Mouse (Mus musculus) heart, embryonic 15.5 days (tissue): ENCODE measurements around the gene Kdm2a. TPM values are rescaled to one million over a fixed set of nuclear protein-coding genes. Genes with fewer than 3 reads are reported as not detected.
A peak's percentile ranks its signal among the peaks of the same experiment; 100 is the strongest.

Experiments
- ATAC-seq: fragments of 200-750 bp; cut with Nextera tagmentation; replicated peaks from 2 replicates; pipeline ENCODE4 v1.8.0; 2017; ENCODE audit warnings: low read depth, moderate TSS enrichment; ENCODE audit not compliant: insufficient number of reproducible peaks, insufficient read depth, low FRiP score
- H3K27ac ChIP-seq: fragments of 300-500 bp; sonication (generic); 2 replicates; pipeline ENCODE4 v1.5.1; 2015; ENCODE audit warnings: mild to moderate bottlenecking, inconsistent platforms
- H3K27me3 ChIP-seq: fragments of 300-500 bp; sonication (generic); 2 replicates; pipeline ENCODE4 v1.6.1; 2015; ENCODE audit warnings: inconsistent platforms
- H3K36me3 ChIP-seq: fragments of 300-500 bp; sonication (generic); 2 replicates; pipeline ENCODE4 v1.6.1; 2015; ENCODE audit warnings: mild to moderate bottlenecking, inconsistent platforms
- H3K4me1 ChIP-seq: fragments of 300-500 bp; sonication (generic); replicated peaks from 2 replicates; pipeline ENCODE4 v1.6.1; 2015; ENCODE audit warnings: inconsistent platforms
- H3K4me2 ChIP-seq: fragments of 300-500 bp; sonication (generic); 2 replicates; pipeline ENCODE4 v1.6.1; 2015; ENCODE audit warnings: inconsistent platforms, mild to moderate bottlenecking, moderate library complexity
- H3K4me3 ChIP-seq: fragments of 300-500 bp; sonication (generic); 2 replicates; pipeline ENCODE4 v1.5.1; 2015; ENCODE audit warnings: mild to moderate bottlenecking, inconsistent platforms
- H3K9ac ChIP-seq: fragments of 300-500 bp; sonication (generic); 2 replicates; pipeline ENCODE4 v1.6.1; 2015; ENCODE audit warnings: mild to moderate bottlenecking, inconsistent platforms
- H3K9me3 ChIP-seq: fragments of 300-500 bp; sonication (generic); replicated peaks from 2 replicates; pipeline ENCODE4 v1.6.1; 2016; ENCODE audit warnings: inconsistent platforms
- WGBS: fragments of 180-500 bp; shearing (Covaris S2); methylation state at CpG from one replicate; pipeline ENCODE4 v1.1.7; 2015; ENCODE audit warnings: mixed read lengths; 5-methylcytosine and 5-hydroxymethylcytosine counted together
- polyA plus RNA-seq: library from polyadenylated mRNA; unstranded; fragments of >200 nt; fragmentation: Nextera tagmentation; extraction: Ambion mirVana; gene quantifications from 2 replicates; pipeline ENCODE4 v1.2.1, GENCODE M21; 2015

The Kdm2a gene
- polyA plus RNA-seq, 1 experiment from 2014 or later: 29.5 TPM

GRCm38 (mm10) chr19:4436254-4436653 lies 38.2 kb upstream of the Kdm2a start:
- Histone ChIP-seq H3K36me3 (peaks cover under 1% of the 10 kb centered on the region; the same call in 1 of the 2 replicates), H3K27ac (no peak overlapping the region), H3K4me3 (no peak overlapping the region), H3K9ac (no peak overlapping the region), H3K4me1 (peaks cover 29% of the 10 kb centered on the region), H3K4me2 (no peak overlapping the region), H3K27me3 (no peaks in the 10 kb centered on the region), H3K9me3 (no peaks in the 10 kb centered on the region)
- WGBS: 46% methylated on average over 3 of the region's 3 CpGs
- ATAC-seq: no peak

GRCm38 (mm10) chr19:4434999-4435398 lies 36.9 kb upstream of the Kdm2a start:
- ATAC-seq: no peak
- Histone ChIP-seq H3K4me1 (peaks cover 17% of the 10 kb centered on the region), H3K36me3 (peaks cover 5% of the 10 kb centered on the region; the same call in 1 of the 2 replicates), H3K9me3 (no peaks in the 10 kb centered on the region), H3K4me3 (no peak overlapping the region), H3K27ac (no peak overlapping the region), H3K27me3 (no peaks in the 10 kb centered on the region), H3K4me2 (no peak overlapping the region), H3K9ac (no peak overlapping the region)
- WGBS: 94% methylated on average over 1 of the region's 1 CpGs

GRCm38 (mm10) chr19:4433756-4434155 lies 35.7 kb upstream of the Kdm2a start:
- H3K9ac ChIP-seq: no peak overlapping the region
- H3K4me2 ChIP-seq: no peak overlapping the region
- H3K4me1 ChIP-seq: peaks cover 9% of the 10 kb centered on the region
- no peaks in the 10 kb centered on the region for H3K9me3 ChIP-seq
- H3K4me3 ChIP-seq: no peak overlapping the region
- WGBS: 91% methylated on average over 1 of the region's 1 CpGs
- H3K27ac ChIP-seq: no peak overlapping the region
- peaks cover 5% of the 10 kb centered on the region; the same call in 1 of the 2 replicates for H3K36me3 ChIP-seq
- no peak for ATAC-seq
- H3K27me3 ChIP-seq: no peaks in the 10 kb centered on the region

- Histone ChIP-seq H3K4me2 (no peak overlapping the region), H3K36me3 (peaks cover 16% of the 10 kb centered on the region), H3K4me3 (no peak overlapping the region), H3K4me1 (no peaks in the 10 kb centered on the region), H3K27me3 (no peaks in the 10 kb centered on the region), H3K9me3 (no peaks in the 10 kb centered on the region), H3K27ac (no peak overlapping the region), H3K9ac (no peak overlapping the region)
- 88% methylated on average over 4 of the region's 4 CpGs for WGBS
- no peak for ATAC-seq
These were observed 32.1 kb upstream of the Kdm2a start for GRCm38 (mm10) chr19:4430091-4430620.

GRCm38 (mm10) chr19:4425610-4426366 lies 27.7 kb upstream of the Kdm2a start:
- no peak for ATAC-seq
- 0 out of 2 replicates have a peak, but pooled peaks cover under 1% of the 10 kb centered on the region for H3K4me1 ChIP-seq
- no peaks in the 10 kb centered on the region for H3K9me3 ChIP-seq
- WGBS: 74% methylated on average over 19 of the region's 19 CpGs
- H3K4me2 ChIP-seq: no peak overlapping the region
- H3K27me3 ChIP-seq: no peaks in the 10 kb centered on the region
- no peak overlapping the region for H3K27ac ChIP-seq
- no peak overlapping the region for H3K9ac ChIP-seq
- H3K4me3 ChIP-seq: no peak overlapping the region
- H3K36me3 ChIP-seq: peaks cover 21% of the 10 kb centered on the region

GRCm38 (mm10) chr19:4423021-4423420 lies 24.9 kb upstream of the Kdm2a start:
- no peak overlapping the region for H3K9ac ChIP-seq
- no peak for ATAC-seq
- WGBS: 66% methylated on average over 3 of the region's 3 CpGs

GRCm38 (mm10) chr19:4422581-4422980 lies 24.5 kb upstream of the Kdm2a start:
- ATAC-seq: no peak
- WGBS: 95% methylated on average over 3 of the region's 3 CpGs
- H3K27ac ChIP-seq: no peak overlapping the region
- H3K27me3 ChIP-seq: no peaks in the 10 kb centered on the region
- H3K4me1 ChIP-seq: 0 out of 2 replicates have a peak, but pooled peaks cover 3% of the 10 kb centered on the region
- H3K9me3 ChIP-seq: no peaks in the 10 kb centered on the region
- no peak overlapping the region for H3K4me2 ChIP-seq
- H3K36me3 ChIP-seq: peaks cover 21% of the 10 kb centered on the region
- no peak overlapping the region for H3K9ac ChIP-seq
- no peak overlapping the region for H3K4me3 ChIP-seq

More at GRCm38 (mm10) chr19:4423021-4423420, 24.9 kb upstream of the Kdm2a start:
- no peaks in the 10 kb centered on the region for H3K9me3 ChIP-seq
- no peaks in the 10 kb centered on the region for H3K27me3 ChIP-seq
- H3K27ac ChIP-seq: no peak overlapping the region
- H3K4me2 ChIP-seq: no peak overlapping the region
- 0 out of 2 replicates have a peak, but pooled peaks cover 3% of the 10 kb centered on the region for H3K4me1 ChIP-seq
- H3K36me3 ChIP-seq: peaks cover 21% of the 10 kb centered on the region
- H3K4me3 ChIP-seq: no peak overlapping the region

- WGBS: 75% methylated on average over 8 of the region's 8 CpGs
- 0 out of 2 replicates have a peak, but pooled peaks cover 5% of the 10 kb centered on the region for H3K4me1 ChIP-seq
These were observed 22.2 kb upstream of the Kdm2a start for GRCm38 (mm10) chr19:4420153-4420910.

GRCm38 (mm10) chr19:4419711-4420110 lies 21.6 kb upstream of the Kdm2a start:
- WGBS: 87% methylated on average over 5 of the region's 5 CpGs
- Histone ChIP-seq H3K4me3 (no peak overlapping the region), H3K9me3 (no peaks in the 10 kb centered on the region), H3K27me3 (no peaks in the 10 kb centered on the region), H3K4me1 (0 out of 2 replicates have a peak, but pooled peaks cover 5% of the 10 kb centered on the region), H3K36me3 (peaks cover 7% of the 10 kb centered on the region; the same call in 1 of the 2 replicates), H3K4me2 (no peak overlapping the region), H3K27ac (no peak overlapping the region), H3K9ac (no peak overlapping the region)
- no peak for ATAC-seq

More at GRCm38 (mm10) chr19:4420153-4420910, 22.2 kb upstream of the Kdm2a start:
- Histone ChIP-seq H3K27ac (no peak overlapping the region), H3K36me3 (peaks cover 11% of the 10 kb centered on the region), H3K4me2 (no peak overlapping the region), H3K4me3 (no peak overlapping the region), H3K27me3 (no peaks in the 10 kb centered on the region), H3K9ac (no peak overlapping the region), H3K9me3 (no peaks in the 10 kb centered on the region)
- no peak for ATAC-seq

GRCm38 (mm10) chr19:4417713-4418112 lies 19.6 kb upstream of the Kdm2a start:
- Histone ChIP-seq H3K4me2 (no peak overlapping the region), H3K27ac (no peak overlapping the region), H3K9ac (no peak overlapping the region), H3K27me3 (no peaks in the 10 kb centered on the region), H3K36me3 (peaks cover 3% of the 10 kb centered on the region; the same call in 1 of the 2 replicates), H3K9me3 (no peaks in the 10 kb centered on the region), H3K4me3 (no peak overlapping the region), H3K4me1 (0 out of 2 replicates have a peak, but pooled peaks cover 5% of the 10 kb centered on the region)
- ATAC-seq: no peak

- H3K36me3 ChIP-seq: peaks cover 3% of the 10 kb centered on the region; the same call in 1 of the 2 replicates
- peak; percentile 62; the same call in 1 of the 2 replicates for ATAC-seq
- H3K27me3 ChIP-seq: no peaks in the 10 kb centered on the region
- no peak overlapping the region for H3K9ac ChIP-seq
- 0% methylated on average over 1 of the region's 1 CpGs for WGBS
- H3K27ac ChIP-seq: no peak overlapping the region
- no peak overlapping the region for H3K4me2 ChIP-seq
- no peaks in the 10 kb centered on the region for H3K9me3 ChIP-seq
- 0 out of 2 replicates have a peak, but pooled peaks cover 5% of the 10 kb centered on the region for H3K4me1 ChIP-seq
- no peak overlapping the region for H3K4me3 ChIP-seq
These were observed 19.1 kb upstream of the Kdm2a start for GRCm38 (mm10) chr19:4417183-4417582.
